Comparison of ENCODE assay signal across 20 mouse cellular contexts in the genomic region with DNA sequence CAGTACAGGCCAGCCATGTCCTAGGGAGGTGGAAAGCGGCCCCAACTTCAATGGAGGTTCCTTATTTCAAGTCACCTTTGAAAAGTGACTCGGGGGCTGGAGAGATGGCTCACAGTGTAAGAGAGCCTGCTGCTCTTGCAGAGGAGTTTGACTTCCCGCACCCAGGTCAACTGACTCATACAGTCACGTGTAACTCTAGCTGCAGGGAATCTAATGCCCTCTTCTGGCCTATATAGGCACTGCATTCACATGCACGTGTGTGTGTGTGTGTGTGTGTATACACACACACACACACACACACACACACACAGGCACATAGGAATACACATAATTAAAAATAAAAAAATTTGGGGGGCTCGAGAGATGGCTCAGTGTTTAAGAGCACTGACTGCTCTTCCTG. TPM values are rescaled to one million over a fixed set of nuclear protein-coding genes. Genes with fewer than 3 reads are reported as not detected.
DNase-seq lines count a peak whose midpoint lies in the region; ATAC-seq and TF ChIP-seq lines count a peak whose summit lies in the region.
"Had no signal": no experiment of that assay in that cellular context is flagged by ENCODE, and none has a peak within 500 bp of the region (broad histone marks: within the 10 kb centered on the region; RNA-seq: fewer than 3 reads in every experiment).

No protein-coding gene starts in this region.

- H3K4me1 ChIP-seq in forebrain, postnatal 0 days (ENCODE audit: insufficient read depth): no peaks in the 10 kb centered on the region
- H3K4me1 ChIP-seq in forebrain, embryonic 11.5 days (replicated peaks; ENCODE audit: control insufficient read depth, insufficient read depth, low read length): no peaks in the 10 kb centered on the region
- H3K4me1 ChIP-seq in liver, embryonic 14.5 days (replicated peaks; ENCODE audit: control insufficient read depth in 2 of 2, insufficient read depth in 2 of 2, low read length in 1 of 2): no peaks in the 10 kb centered on the region
- H3K4me1 ChIP-seq in E14TG2a.4 (replicated peaks; ENCODE audit: low read depth, low read length): no peaks in the 10 kb centered on the region
- H3K4me1 ChIP-seq in lung, postnatal 0 days (ENCODE audit: insufficient read depth, low read depth, low read length): no peaks in the 10 kb centered on the region
- H3K4me1 ChIP-seq: embryonic facial prominence, embryonic 13.5 days; limb, embryonic 15.5 days; midbrain, embryonic 10.5 days had no signal

- H3K4me3 ChIP-seq in forebrain, postnatal 0 days (ENCODE audit: low read depth, low read length): no peak overlapping the region
- no peak overlapping the region for H3K4me3 ChIP-seq in forebrain, embryonic 11.5 days (ENCODE audit: low read depth, low read length)
- H3K4me3 ChIP-seq in liver, embryonic 14.5 days (ENCODE audit: insufficient read depth in 1 of 2, low read depth in 2 of 2, low read length in 2 of 2): no peak overlapping the region
- no peak overlapping the region for H3K4me3 ChIP-seq in E14TG2a.4 (replicated peaks; ENCODE audit: low read length)
- H3K4me3 ChIP-seq in lung, postnatal 0 days (ENCODE audit: low read depth, low read length): no peak overlapping the region
- H3K4me3 ChIP-seq: embryonic facial prominence, embryonic 13.5 days; limb, embryonic 15.5 days; midbrain, embryonic 10.5 days had no signal

- H3K27me3 ChIP-seq in forebrain, postnatal 0 days (ENCODE audit: insufficient read depth, low read length): peaks cover 17% of the 10 kb centered on the region
- H3K27me3 ChIP-seq in forebrain, embryonic 11.5 days (ENCODE audit: control insufficient read depth, insufficient read depth, low read length): peaks cover 2% of the 10 kb centered on the region; the same call in 1 of the 2 replicates
- no peaks in the 10 kb centered on the region for H3K27me3 ChIP-seq in liver, embryonic 14.5 days (ENCODE audit: control insufficient read depth, insufficient read depth, low read length)
- H3K27me3 ChIP-seq in E14TG2a.4 (ENCODE audit: insufficient read depth, low read length): peaks cover 15% of the 10 kb centered on the region
- H3K27me3 ChIP-seq in lung, postnatal 0 days (replicated peaks; ENCODE audit: insufficient read depth, low read length): no peaks in the 10 kb centered on the region

- no peak overlapping the region for H3K9ac ChIP-seq in forebrain, postnatal 0 days
- no peak overlapping the region for H3K9ac ChIP-seq in forebrain, embryonic 11.5 days (ENCODE audit: low read length)
- H3K9ac ChIP-seq in liver, embryonic 14.5 days (replicated peaks): no peak overlapping the region
- no peak overlapping the region for H3K9ac ChIP-seq in lung, postnatal 0 days (replicated peaks; ENCODE audit: low read depth)
- H3K9ac ChIP-seq: embryonic facial prominence, embryonic 13.5 days; limb, embryonic 15.5 days had no signal

- 80% methylated on average over 6 of the region's 6 CpGs for WGBS in forebrain, postnatal 0 days
- 86% methylated on average over 6 of the region's 6 CpGs for WGBS in forebrain, embryonic 11.5 days
- WGBS in liver, embryonic 14.5 days (ENCODE audit: insufficient replicate concordance): 45% methylated on average over 6 of the region's 6 CpGs
- 65% methylated on average over 6 of the region's 6 CpGs for WGBS in lung, postnatal 0 days

- H3K36me3 ChIP-seq in forebrain, postnatal 0 days (ENCODE audit: insufficient read depth): no peaks in the 10 kb centered on the region
- H3K36me3 ChIP-seq in forebrain, embryonic 11.5 days (ENCODE audit: control insufficient read depth, insufficient read depth, low read length): no peaks in the 10 kb centered on the region
- no peaks in the 10 kb centered on the region for H3K36me3 ChIP-seq in liver, embryonic 14.5 days (replicated peaks; ENCODE audit: control insufficient read depth, insufficient read depth, low read depth)
- H3K36me3 ChIP-seq in E14TG2a.4 (ENCODE audit: insufficient read depth, low read length): no peaks in the 10 kb centered on the region
- no peaks in the 10 kb centered on the region for H3K36me3 ChIP-seq in lung, postnatal 0 days (ENCODE audit: insufficient read depth, low read length)
- H3K36me3 ChIP-seq: embryonic facial prominence, embryonic 13.5 days; limb, embryonic 15.5 days; midbrain, embryonic 10.5 days had no signal

- H3K27ac ChIP-seq in forebrain, postnatal 0 days (ENCODE audit: low read depth, low read length): no peak overlapping the region
- H3K27ac ChIP-seq in forebrain, embryonic 11.5 days (ENCODE audit: low read depth, low read length): no peak overlapping the region
- no peak overlapping the region for H3K27ac ChIP-seq in liver, embryonic 14.5 days
- H3K27ac ChIP-seq in lung, postnatal 0 days (ENCODE audit: low read length): no peak overlapping the region
- H3K27ac ChIP-seq: embryonic facial prominence, embryonic 13.5 days; limb, embryonic 15.5 days; midbrain, embryonic 10.5 days had no signal

- peak; percentile 32; the same call in 1 of the 2 replicates for TF ChIP-seq CTCF in forebrain, postnatal 0 days (IDR thresholded peaks at IDR 0.05; ENCODE audit: low read depth)
- TF ChIP-seq CTCF in liver, embryonic 14.5 days (IDR thresholded peaks at IDR 0.05; ENCODE audit: low read depth): peak; percentile 19; the same call in 1 of the 2 replicates
- peak; percentile 40 for TF ChIP-seq CTCF in E14TG2a.4 (conservative IDR thresholded peaks at IDR 0.05; ENCODE audit: low read length)
- TF ChIP-seq CTCF in brain, embryonic 14.5 days (IDR thresholded peaks at IDR 0.05; ENCODE audit: borderline replicate concordance, extremely low read depth, insufficient read depth, insufficient read length): no peak
- no peak for TF ChIP-seq CTCF in lung, postnatal 0 days (IDR thresholded peaks at IDR 0.05)

- no peak overlapping the region for H3K4me2 ChIP-seq in forebrain, postnatal 0 days (ENCODE audit: low read depth)
- no peak overlapping the region for H3K4me2 ChIP-seq in forebrain, embryonic 11.5 days (ENCODE audit: low read depth, low read length, severe bottlenecking)
- no peak overlapping the region for H3K4me2 ChIP-seq in liver, embryonic 14.5 days (ENCODE audit: low read depth)
- no peak overlapping the region for H3K4me2 ChIP-seq in lung, postnatal 0 days (replicated peaks; ENCODE audit: low read depth, low read length)
- H3K4me2 ChIP-seq: embryonic facial prominence, embryonic 13.5 days; limb, embryonic 15.5 days had no signal

- TF ChIP-seq EP300 in liver, embryonic 14.5 days (IDR thresholded peaks at IDR 0.05; ENCODE audit: low read depth): no peak
- no peak for TF ChIP-seq EP300 in lung, postnatal 0 days (IDR thresholded peaks at IDR 0.05)

- H3K9me3 ChIP-seq in forebrain, postnatal 0 days (ENCODE audit: low read length): no peaks in the 10 kb centered on the region
- no peaks in the 10 kb centered on the region for H3K9me3 ChIP-seq in forebrain, embryonic 11.5 days (ENCODE audit: control insufficient read depth, low read length)
- no peaks in the 10 kb centered on the region for H3K9me3 ChIP-seq in liver, embryonic 14.5 days (ENCODE audit: control insufficient read depth, low read length)
- no peaks in the 10 kb centered on the region for H3K9me3 ChIP-seq in E14TG2a.4 (ENCODE audit: low read length)
- no peaks in the 10 kb centered on the region for H3K9me3 ChIP-seq in lung, postnatal 0 days (ENCODE audit: low read length)
- H3K9me3 ChIP-seq: embryonic facial prominence, embryonic 13.5 days; limb, embryonic 15.5 days; midbrain, embryonic 10.5 days had no signal

- no peak for DNase-seq in forebrain, postnatal 0 days
- DNase-seq in forebrain, embryonic 11.5 days (ENCODE audit: low spot score): no peak
- no peak for DNase-seq in liver, embryonic 14.5 days (ENCODE audit: low read depth in 3 of 3, low spot score in 3 of 3)
- no peak for DNase-seq in liver
- peak; percentile 7 for DNase-seq in brain, embryonic 14.5 days (ENCODE audit: low read depth)
- DNase-seq in left cerebral cortex, adult 9 months (ENCODE audit: low spot score in 2 of 2): no peak
- DNase-seq in lung, postnatal 0 days (ENCODE audit: low spot score): no peak
- DNase-seq: adrenal gland, postnatal 10 days; cerebellum, adult 2 months; heart, adult 18-20 months; heart, postnatal 4 days; right cerebral cortex, postnatal 4 days; thymus, postnatal 4 days had no signal

- TF ChIP-seq POLR2A in brain, embryonic 14.5 days (IDR thresholded peaks at IDR 0.05; ENCODE audit: borderline replicate concordance, extremely low read depth, insufficient read depth, insufficient read length, poor library complexity, severe bottlenecking): no peak

- ATAC-seq in forebrain, postnatal 0 days: no peak
- no peak for ATAC-seq in forebrain, embryonic 11.5 days (replicated peaks; ENCODE audit: low FRiP score)
- no peak for ATAC-seq in liver, embryonic 14.5 days (ENCODE audit: insufficient read depth)
- ATAC-seq in lung, postnatal 0 days: no peak
- ATAC-seq: inflammation-experienced regulatory T-cells, adult 6 months had no signal

RNA-seq across cellular contexts. Expression of gene Onecut1, which starts 14.6 kb away (rescaled TPM):
- total RNA-seq in forebrain, postnatal 0 days (2014; rRNA removed): 0.92 and 3.8 TPM in 2 replicates
- polyA plus RNA-seq in forebrain, postnatal 0 days (2015; fragmentation: Nextera tagmentation; extraction: Ambion mirVana): 0.23 and 0.64 TPM in 2 replicates
- 2.5 and 2.6 TPM in 2 replicates for polyA plus RNA-seq in forebrain, embryonic 11.5 days (2014; fragmentation: Nextera tagmentation; extraction: Ambion mirVana)
- 0.84 and 1.1 TPM in 2 replicates for polyA plus RNA-seq in liver, embryonic 14.5 days (2012; rRNA removed)
- 0.77 and 1.6 TPM in 2 replicates for polyA plus RNA-seq in liver, embryonic 14.5 days (2014; fragmentation: Nextera tagmentation; extraction: Ambion mirVana)
- 2.2 and 5.8 TPM in 2 replicates for polyA plus RNA-seq in brain, embryonic 14.5 days (2012; rRNA removed)
- not detected in 2 replicates for polyA plus RNA-seq in lung, postnatal 0 days (2015; fragmentation: Nextera tagmentation; extraction: Ambion mirVana)
- total RNA-seq: gastrocnemius, adult 8-10 months; heart, adult 18-20 months; heart, postnatal 4 days had no signal
- polyA plus RNA-seq: embryonic facial prominence, embryonic 13.5 days; heart, embryonic 14.5 days; inflammation-experienced regulatory T-cells, adult 6 months had no signal

Comparison
In these comparisons a context has a peak if more than half of its experiments do, and no peak if none do; other contexts are left out.
1. CTCF ChIP-seq: peak in forebrain, postnatal 0 days (single experiment), liver, embryonic 14.5 days (single experiment) and E14TG2a.4 (single experiment); none in brain, embryonic 14.5 days (single experiment) and lung, postnatal 0 days (single experiment).